Mouse (Mus musculus) ES-Bruce4 (cell line): ENCODE measurements at regions not wholly inside any gene's neighbourhood (a gene's known extent, or its start where the extent isn't known, plus 50 kb on each side); places are given as distances from the start of the nearest gene placed in this dataset.
"Not testable (repeated sequence)": the region's sequence is repeated elsewhere in the genome, so short reads cannot be mapped to it uniquely, and the experiment has no call there.

Experiments
- H3K27ac ChIP-seq: 2 replicates; pipeline ENCODE4 v1.5.1; 2012; ENCODE audit warnings: low read length, inconsistent platforms; ENCODE audit not compliant: insufficient read depth
- H3K27me3 ChIP-seq: 2 replicates; pipeline ENCODE4 v1.6.1; 2012; ENCODE audit warnings: mild to moderate bottlenecking, low read length, inconsistent platforms; ENCODE audit not compliant: control insufficient read depth, poor library complexity, insufficient read depth, severe bottlenecking
- H3K36me3 ChIP-seq: 2 replicates; pipeline ENCODE4 v1.6.1; 2012; ENCODE audit warnings: inconsistent platforms, mild to moderate bottlenecking, low read length, moderate library complexity; ENCODE audit not compliant: control insufficient read depth, poor library complexity, insufficient read depth, severe bottlenecking
- H3K4me1 ChIP-seq: one replicate; pipeline ENCODE4 v1.8.1; 2011; ENCODE audit warnings: low read length; ENCODE audit not compliant: control insufficient read depth, insufficient read depth
- H3K4me3 ChIP-seq: 2 replicates; pipeline ENCODE4 v1.5.1; 2011; ENCODE audit warnings: low read depth, mild to moderate bottlenecking, low read length
- H3K9ac ChIP-seq: 2 replicates; pipeline ENCODE4 v1.6.1; 2012; ENCODE audit warnings: low read depth, mild to moderate bottlenecking, inconsistent platforms; ENCODE audit not compliant: poor library complexity, severe bottlenecking
- H3K9me3 ChIP-seq: replicated peaks from 2 replicates; pipeline ENCODE4 v1.6.1; 2012; ENCODE audit warnings: mild to moderate bottlenecking, low read length, inconsistent platforms; ENCODE audit not compliant: control insufficient read depth, poor library complexity, insufficient read depth, severe bottlenecking
- CTCF ChIP-seq: IDR thresholded peaks from one replicate; pipeline ENCODE4 v1.8.1; 2011; ENCODE audit warnings: low read depth, low read length
- EP300 ChIP-seq: IDR thresholded peaks from 2 replicates; pipeline ENCODE4 v1.6.1; 2011; ENCODE audit warnings: low read depth, low read length; ENCODE audit not compliant: insufficient read depth
- POLR2A ChIP-seq: IDR thresholded peaks from one replicate; pipeline ENCODE4 v1.8.1; 2011; ENCODE audit warnings: low read length; ENCODE audit not compliant: insufficient read depth

GRCm38 (mm10) chr1:83970641-83971285 lies 393.2 kb downstream of the Pid1 start:
- Histone ChIP-seq H3K4me1 (no peaks in the 10 kb centered on the region), H3K9ac (no peak overlapping the region), H3K27ac (no peak overlapping the region), H3K4me3 (no peak overlapping the region), H3K36me3 (no peaks in the 10 kb centered on the region), H3K9me3 (no peaks in the 10 kb centered on the region), H3K27me3 (no peaks in the 10 kb centered on the region)
- no peak for TF ChIP-seq POLR2A
- TF ChIP-seq CTCF: no peak
- TF ChIP-seq EP300: no peak

- not testable (repeated sequence) for H3K9ac ChIP-seq, H3K27ac ChIP-seq, H3K36me3 ChIP-seq, H3K9me3 ChIP-seq, H3K4me1 ChIP-seq, H3K27me3 ChIP-seq, H3K4me3 ChIP-seq
Observed at GRCm38 (mm10) chr1:83964631-83965030, 399.3 kb downstream of the Pid1 start.

GRCm38 (mm10) chr1:83961761-83962160 lies 402.2 kb downstream of the Pid1 start:
- H3K27ac ChIP-seq: no peak overlapping the region
- no peaks in the 10 kb centered on the region for H3K36me3 ChIP-seq
- H3K9me3 ChIP-seq: no peaks in the 10 kb centered on the region
- TF ChIP-seq EP300 (no peak), CTCF (no peak), POLR2A (no peak)
- no peaks in the 10 kb centered on the region for H3K27me3 ChIP-seq
- H3K4me3 ChIP-seq: no peak overlapping the region
- H3K9ac ChIP-seq: no peak overlapping the region
- no peaks in the 10 kb centered on the region for H3K4me1 ChIP-seq

GRCm38 (mm10) chr1:83959756-83960155 lies 404.2 kb downstream of the Pid1 start:
- no peaks in the 10 kb centered on the region for H3K4me1 ChIP-seq
- no peak overlapping the region for H3K27ac ChIP-seq
- TF ChIP-seq POLR2A (no peak), EP300 (no peak), CTCF (no peak)
- H3K27me3 ChIP-seq: no peaks in the 10 kb centered on the region
- H3K9ac ChIP-seq: no peak overlapping the region
- H3K36me3 ChIP-seq: no peaks in the 10 kb centered on the region
- no peaks in the 10 kb centered on the region for H3K9me3 ChIP-seq
- H3K4me3 ChIP-seq: no peak overlapping the region

GRCm38 (mm10) chr1:83922900-83923299 lies 441.1 kb downstream of the Pid1 start:
- no peak overlapping the region for H3K4me3 ChIP-seq

GRCm38 (mm10) chr1:83915454-83915853 lies 448.5 kb downstream of the Pid1 start:
- no peaks in the 10 kb centered on the region for H3K36me3 ChIP-seq
- no peak overlapping the region for H3K9ac ChIP-seq
- no peak overlapping the region for H3K4me3 ChIP-seq
- no peak overlapping the region for H3K27ac ChIP-seq
- no peak for TF ChIP-seq POLR2A
- no peak for TF ChIP-seq CTCF
- TF ChIP-seq EP300: no peak
- no peaks in the 10 kb centered on the region for H3K4me1 ChIP-seq
- H3K27me3 ChIP-seq: no peaks in the 10 kb centered on the region
- H3K9me3 ChIP-seq: no peaks in the 10 kb centered on the region

More at GRCm38 (mm10) chr1:83922900-83923299, 441.1 kb downstream of the Pid1 start:
- H3K9me3 ChIP-seq: no peaks in the 10 kb centered on the region
- no peaks in the 10 kb centered on the region for H3K4me1 ChIP-seq
- TF ChIP-seq EP300 (no peak), CTCF (no peak), POLR2A (no peak)
- H3K27me3 ChIP-seq: no peaks in the 10 kb centered on the region
- H3K36me3 ChIP-seq: no peaks in the 10 kb centered on the region
- no peak overlapping the region for H3K9ac ChIP-seq
- no peak overlapping the region for H3K27ac ChIP-seq
